Mouse (Mus musculus): Measurements from ENCODE around the gene Neurod4.

GRCm38 (mm10) chr10:130311534-130312227 is 31.6 kb upstream of the Neurod4 start:
- no peak for TF ChIP-seq CTCF (IDR thresholded peaks at IDR 0.05; ENCODE audit: control insufficient read depth, insufficient read depth, low read length)
- no peak for TF ChIP-seq POLR2A (IDR thresholded peaks at IDR 0.05; ENCODE audit: borderline replicate concordance, control insufficient read depth, low read depth, low read length)
